Mouse (Mus musculus): ENCODE data around the gene Atp6v1d. TPM values are rescaled to one million over a fixed set of nuclear protein-coding genes. Genes with fewer than 3 reads are reported as not detected.

Gene Atp6v1d
- 10 to 100 TPM; 81.1 to 83.5 TPM for total RNA-seq (2021)

- DNase-seq: peak; percentile 96 to 97
- intact Hi-C loops (cut with DNase I): loop anchor here (2.0 to 10.0 kb wide), 4 partner anchors 113 to 1783 kb away; partner anchors contain the start of genes Erh, Gphn, Mpp5 and Slc39a9
Observed at GRCm38 (mm10) chr12:78861496-78862253, at the start of gene Atp6v1d, which contains the start of gene Eif2s1. Gene Atp6v1d (minus strand): TSS chr12:78861638. Gene Eif2s1 (plus strand): TSS chr12:78861819.

DNA sequence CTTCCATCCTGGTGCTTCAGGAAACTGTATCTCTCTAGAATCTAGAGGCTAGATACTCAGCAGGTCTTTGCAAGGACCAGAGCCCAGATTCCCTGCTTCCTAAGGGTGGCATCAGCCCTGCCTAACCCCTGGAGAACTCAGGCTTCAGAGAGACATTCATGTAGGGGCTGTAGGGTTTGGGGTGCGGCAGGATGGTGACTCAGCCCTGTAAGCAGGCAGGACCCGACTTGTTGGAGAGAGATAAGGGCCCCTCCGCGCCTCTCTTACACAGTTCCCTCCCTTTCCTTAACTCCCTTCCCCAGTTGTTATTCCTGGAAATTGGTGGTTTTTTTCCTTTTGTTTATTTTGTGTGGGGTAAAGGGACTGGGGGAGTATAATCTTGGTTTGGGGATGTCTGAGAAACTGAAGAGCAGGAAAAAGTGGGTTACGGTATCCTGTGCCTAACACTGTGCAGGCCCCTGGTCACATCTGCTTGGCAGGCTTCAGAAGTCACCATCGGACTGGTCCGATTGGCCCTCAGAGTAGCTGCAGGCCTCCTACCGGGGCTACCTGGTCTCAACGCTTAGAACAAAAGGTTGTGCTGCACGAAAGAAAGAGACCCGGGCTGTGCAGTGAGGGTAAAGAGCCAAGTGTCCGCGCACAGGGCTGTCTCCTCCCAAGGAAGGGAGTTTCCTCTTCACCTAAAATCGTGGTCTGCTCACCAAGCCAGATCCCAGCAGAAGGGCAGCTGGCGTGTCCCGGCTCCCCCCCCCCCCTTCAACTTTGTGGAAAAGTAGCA is 49.4 kb upstream of the Atp6v1d start:
- intact Hi-C loops (cut with DNase I): no loop called here

GRCm38 (mm10) chr12:78908081-78908605 is 46.7 kb upstream of the Atp6v1d start:
- no peak for DNase-seq
- intact Hi-C loops (cut with DNase I): no loop called here

More for the DNA sequence above, 49.4 kb upstream of the Atp6v1d start:
- DNase-seq: no peak

GRCm38 (mm10) chr12:78906707-78907162 is 45.3 kb upstream of the Atp6v1d start, which contains the start of gene Plek2:
Gene Plek2 (minus strand): TSS chr12:78906964.
- intact Hi-C loops (cut with DNase I): no loop called here
- peak; percentile 43 to 56 for DNase-seq

DNA sequence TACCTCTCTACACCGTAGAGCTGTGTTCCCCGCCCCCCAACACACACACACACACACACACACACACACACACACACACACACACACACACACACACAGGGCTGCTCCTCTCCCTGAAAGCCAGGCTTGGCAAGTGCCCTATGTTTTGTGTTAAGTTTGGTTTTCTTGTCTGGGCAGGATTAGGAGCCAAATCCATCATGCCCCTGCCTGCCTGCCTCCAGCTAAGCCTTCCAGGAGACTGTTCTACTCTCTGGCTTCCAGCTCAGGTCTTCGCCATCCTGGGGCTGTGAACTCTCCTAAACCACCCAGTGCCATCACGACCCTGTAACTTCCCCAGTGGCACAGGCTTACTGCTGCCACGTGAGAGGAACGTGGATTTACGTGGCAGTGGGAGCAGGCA is 43.1 kb upstream of the Atp6v1d start:
- DNase-seq: no peak
- intact Hi-C loops (cut with DNase I): no loop called here

DNA sequence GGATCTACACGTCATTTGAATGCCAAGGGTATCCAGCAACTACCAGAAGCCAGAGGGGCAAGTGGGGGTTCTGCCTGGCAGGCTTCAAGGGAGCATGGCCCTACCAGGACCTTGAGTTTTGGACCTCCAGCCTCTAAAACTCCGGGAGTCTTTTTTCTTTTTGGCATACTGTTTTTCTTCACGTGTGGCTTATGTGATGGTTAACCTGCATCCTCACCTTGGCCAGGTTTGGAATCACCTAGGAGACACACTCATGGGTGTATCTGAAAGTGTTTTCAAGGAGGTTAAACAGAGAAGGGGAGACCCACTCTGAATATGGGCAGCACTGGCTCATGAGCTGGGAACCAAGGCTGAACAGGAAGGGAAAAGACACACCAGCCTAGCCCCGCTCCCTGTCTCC is 41.9 kb upstream of the Atp6v1d start:
- intact Hi-C loops (cut with DNase I): no loop called here
- DNase-seq: no peak

DNA sequence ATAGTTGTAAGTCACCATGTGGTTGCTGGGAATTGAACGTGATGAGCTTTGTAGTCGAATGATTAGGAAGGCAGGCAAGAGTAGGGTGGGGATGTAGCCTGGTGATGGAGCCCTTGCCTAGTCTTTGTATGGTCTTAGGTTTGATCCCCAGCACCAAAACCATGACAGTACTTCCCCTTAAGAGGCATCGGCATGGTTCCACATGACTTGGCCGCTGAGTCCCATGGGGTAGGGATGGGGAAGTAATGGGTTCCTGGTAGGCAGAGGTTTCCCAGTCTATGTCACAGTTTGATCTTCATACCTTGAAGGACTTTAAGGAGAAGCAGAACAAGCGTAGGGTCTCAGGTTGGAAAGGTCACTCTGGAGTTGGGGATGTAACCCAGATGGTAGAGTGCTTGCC is 40.0 kb upstream of the Atp6v1d start:
- no peak for DNase-seq
- intact Hi-C loops (cut with DNase I): no loop called here

GRCm38 (mm10) chr12:78897861-78898260 is 36.4 kb upstream of the Atp6v1d start:
- intact Hi-C loops (cut with DNase I): no loop called here

GRCm38 (mm10) chr12:78891149-78891548 is 29.7 kb upstream of the Atp6v1d start:
- DNase-seq: no peak
- intact Hi-C loops (cut with DNase I): no loop called here

More at GRCm38 (mm10) chr12:78897861-78898260, 36.4 kb upstream of the Atp6v1d start:
- DNase-seq: no peak

- DNase-seq: no peak
- intact Hi-C loops (cut with DNase I): no loop called here
Observed at GRCm38 (mm10) chr12:78890062-78890461, 28.6 kb upstream of the Atp6v1d start.

GRCm38 (mm10) chr12:78874581-78874980 is 13.1 kb upstream of the Atp6v1d start:
- intact Hi-C loops (cut with DNase I): no loop called here
- no peak for DNase-seq

- no peak for DNase-seq
- intact Hi-C loops (cut with DNase I): loop anchor here (10.0 kb wide), 1 partner anchor 1777 kb away; the partner anchor contains the start of genes Erh and Slc39a9
Observed at GRCm38 (mm10) chr12:78868115-78868514, 6.7 kb upstream of the Atp6v1d start.

DNA sequence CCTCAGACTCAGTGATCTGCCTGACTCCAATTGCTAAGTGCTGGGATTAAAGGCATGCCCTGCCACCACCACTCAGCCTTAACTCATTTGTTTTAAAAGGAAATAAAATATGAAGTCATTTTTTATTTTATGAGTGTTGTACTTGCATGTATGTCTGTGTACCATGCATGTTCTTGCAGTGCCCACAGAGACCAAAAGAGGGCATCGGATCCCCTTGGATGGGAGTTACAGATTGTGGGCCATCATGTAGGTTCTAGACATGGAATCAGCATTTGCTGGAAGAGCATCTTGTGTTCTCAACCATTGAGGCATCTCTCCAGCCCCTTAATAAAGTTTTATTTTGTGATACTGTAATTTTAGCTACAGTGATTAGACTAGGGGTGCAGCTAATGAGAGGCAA is 4.0 kb upstream of the Atp6v1d start:
- intact Hi-C loops (cut with DNase I): loop anchor here (10.0 kb wide), 1 partner anchor 1779 kb away; the partner anchor contains the start of genes Erh and Slc39a9
- peak in 1 of 2 experiments; percentile 16 for DNase-seq

GRCm38 (mm10) chr12:78862254-78862730 is 854 bp upstream of the Atp6v1d start:
- no peak for DNase-seq
- intact Hi-C loops (cut with DNase I): loop anchor here (5.0 to 10.0 kb wide), 3 partner anchors 230 to 1783 kb away; partner anchors contain the start of genes Erh, Gphn and Slc39a9

DNA sequence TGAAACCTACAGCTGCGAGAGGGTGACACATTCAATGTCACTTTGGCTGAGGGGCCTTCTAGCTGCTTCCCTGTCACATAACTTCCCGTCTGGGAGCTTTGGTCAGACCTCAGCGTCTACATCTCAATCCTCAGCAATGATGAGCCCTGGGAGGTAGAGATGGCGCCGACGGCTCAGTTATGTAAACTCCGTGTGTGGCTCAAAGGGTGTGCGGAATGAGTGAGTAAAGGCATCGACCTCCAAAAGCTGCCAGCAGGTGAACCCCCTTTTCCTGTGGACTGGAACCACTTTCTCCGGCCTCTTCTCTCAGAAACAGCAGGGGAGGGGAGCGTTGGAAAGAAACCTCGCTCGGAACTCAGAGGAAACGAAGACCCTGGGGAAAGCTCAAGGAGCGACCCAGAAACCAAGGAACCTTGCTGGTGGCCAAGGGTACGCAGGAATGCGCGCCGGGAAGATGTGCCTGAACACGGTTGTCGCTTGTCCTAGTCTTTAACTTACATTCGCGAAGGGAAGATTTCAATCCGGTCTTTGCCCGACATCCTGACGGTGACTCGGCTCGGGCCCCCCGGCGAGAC is 430 bp downstream of the Atp6v1d start:
- intact Hi-C loops (cut with DNase I): loop anchor here (2.0 to 10.0 kb wide), 4 partner anchors 112 to 1784 kb away; partner anchors contain the start of genes Erh, Gphn, Mpp5 and Slc39a9
- no peak for DNase-seq

- no peak for DNase-seq
- intact Hi-C loops (cut with DNase I): no loop called here
Observed at GRCm38 (mm10) chr12:78848246-78848645, 13.2 kb downstream of the Atp6v1d start.

- intact Hi-C loops (cut with DNase I): no loop called here
- no peak for DNase-seq
Observed at GRCm38 (mm10) chr12:78842429-78842828, 19.0 kb downstream of the Atp6v1d start.

DNA sequence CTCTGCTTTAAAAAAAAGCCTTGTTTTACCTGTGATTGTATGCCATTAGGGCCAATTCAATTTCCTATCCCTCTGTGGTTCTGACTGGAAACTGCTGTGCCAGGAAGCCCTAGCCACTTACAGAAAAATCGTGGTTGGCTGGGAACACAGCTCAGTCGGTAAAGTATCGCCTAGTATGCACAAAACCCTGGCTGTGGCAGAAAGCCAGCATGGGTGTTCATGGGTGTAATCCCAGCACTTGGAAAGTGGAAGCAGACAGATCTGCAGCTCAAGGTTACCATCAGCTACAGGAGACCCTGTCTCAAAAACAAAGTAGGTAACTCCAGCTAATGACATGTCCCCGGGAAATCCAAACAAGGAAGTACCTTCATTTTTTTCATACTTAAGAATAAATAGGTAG is 21.5 kb downstream of the Atp6v1d start:
- intact Hi-C loops (cut with DNase I): no loop called here
- no peak for DNase-seq

GRCm38 (mm10) chr12:78834496-78834895 is 26.9 kb downstream of the Atp6v1d start:
- DNase-seq: no peak
- intact Hi-C loops (cut with DNase I): no loop called here

DNA sequence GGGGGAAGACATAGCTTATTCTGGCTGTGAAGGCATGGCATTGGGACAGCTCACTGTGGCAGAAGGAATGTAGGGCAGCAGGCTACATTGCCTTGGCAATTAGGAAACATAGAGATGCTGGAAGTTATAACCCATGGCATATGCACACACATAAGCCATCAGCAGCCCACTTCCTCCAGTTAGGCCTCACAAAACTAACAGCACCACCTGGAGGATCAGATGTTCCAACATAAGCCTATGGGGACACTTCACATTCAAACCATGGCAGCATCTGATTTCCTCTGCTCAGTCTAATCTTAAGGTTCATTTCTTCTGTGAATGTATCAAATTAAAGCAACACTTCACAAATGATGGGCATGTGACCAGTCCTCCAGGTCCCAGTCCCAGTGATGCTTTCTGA is 47.0 kb downstream of the Atp6v1d start:
- intact Hi-C loops (cut with DNase I): loop anchor here (10.0 kb wide), 2 partner anchors 610 to 760 kb away; no protein-coding TSS in a partner anchor
- no peak for DNase-seq

Data from heart, postnatal 36 days (tissue).